Mouse (Mus musculus) heart, adult 2 months (tissue): ENCODE results near the gene Vezf1.

Source experiments
- CTCF ChIP-seq: fragments of 200-600 bp; IDR thresholded peaks from 2 replicates; pipeline ENCODE4 v1.8.1; 2022; ENCODE audit warnings: antibody characterized with exemption, mild to moderate bottlenecking, moderate library complexity
- EP300 ChIP-seq: fragments of 200-500 bp; IDR thresholded peaks from 2 replicates; pipeline ENCODE4 v1.6.1; 2011; ENCODE audit warnings: low read depth, low read length, control low read depth; ENCODE audit not compliant: insufficient read depth

- no peak for TF ChIP-seq CTCF
- no peak for TF ChIP-seq EP300
These were observed 37.9 kb upstream of the Vezf1 start for GRCm38 (mm10) chr11:88030219-88030618.
